Mouse (Mus musculus): ENCODE measurements around the gene Tle2.

Tle2 gene

GRCm38 (mm10) chr10:81553807-81554755, 20.3 kb upstream of the Tle2 start:
- DNase-seq, result no peak

GRCm38 (mm10) chr10:81556282-81556681, 18.1 kb upstream of the Tle2 start:
- DNase-seq, result no peak

- DNase-seq, result no peak
These were observed 16.9 kb upstream of the Tle2 start for GRCm38 (mm10) chr10:81557491-81557890.

GRCm38 (mm10) chr10:81559163-81559626, 15.2 kb upstream of the Tle2 start, which contains the start of gene Aes:
Gene Aes (plus strand): TSS chr10:81559488.
- peak; percentile 89 for DNase-seq

GRCm38 (mm10) chr10:81559627-81560539, 14.5 kb upstream of the Tle2 start:
- DNase-seq, result peak; percentile 87

GRCm38 (mm10) chr10:81560719-81561459, 13.5 kb upstream of the Tle2 start:
- peak; percentile 95 for DNase-seq

- DNase-seq, result no peak
These were observed 11.9 kb upstream of the Tle2 start for GRCm38 (mm10) chr10:81562411-81562810.

GRCm38 (mm10) chr10:81563481-81563880, 10.9 kb upstream of the Tle2 start:
- DNase-seq, result no peak

- DNase-seq, result peak; percentile 25
These were observed 10.1 kb upstream of the Tle2 start for GRCm38 (mm10) chr10:81564216-81564615.

GRCm38 (mm10) chr10:81564734-81565133, 9.6 kb upstream of the Tle2 start:
- DNase-seq, result peak; percentile 88

- peak; percentile 89 for DNase-seq
These were observed 8.8 kb upstream of the Tle2 start for GRCm38 (mm10) chr10:81565257-81566228.

GRCm38 (mm10) chr10:81568381-81569191, 5.8 kb upstream of the Tle2 start:
- DNase-seq, result peak; percentile 38

GRCm38 (mm10) chr10:81569507-81570237, 4.7 kb upstream of the Tle2 start:
- no peak for DNase-seq

GRCm38 (mm10) chr10:81570238-81570800, 4.0 kb upstream of the Tle2 start:
- no peak for DNase-seq

- DNase-seq, result peak; percentile 89
These were observed 3.4 kb upstream of the Tle2 start for GRCm38 (mm10) chr10:81570831-81571500.

GRCm38 (mm10) chr10:81571501-81571876, 2.9 kb upstream of the Tle2 start:
- peak; percentile 97 for DNase-seq

- no peak for DNase-seq
These were observed 2.2 kb upstream of the Tle2 start for GRCm38 (mm10) chr10:81572133-81572671.

- DNase-seq, result no peak
These were observed 1.4 kb upstream of the Tle2 start for GRCm38 (mm10) chr10:81572975-81573374.

All from thymus, postnatal 25 days (tissue).